Mouse (Mus musculus): ENCODE measurements around the gene Vmn1r235.
"Not testable (repeated sequence)": the region's sequence is repeated elsewhere in the genome, so short reads cannot be mapped to it uniquely, and the experiment has no call there.

The Vmn1r235 gene

DNA sequence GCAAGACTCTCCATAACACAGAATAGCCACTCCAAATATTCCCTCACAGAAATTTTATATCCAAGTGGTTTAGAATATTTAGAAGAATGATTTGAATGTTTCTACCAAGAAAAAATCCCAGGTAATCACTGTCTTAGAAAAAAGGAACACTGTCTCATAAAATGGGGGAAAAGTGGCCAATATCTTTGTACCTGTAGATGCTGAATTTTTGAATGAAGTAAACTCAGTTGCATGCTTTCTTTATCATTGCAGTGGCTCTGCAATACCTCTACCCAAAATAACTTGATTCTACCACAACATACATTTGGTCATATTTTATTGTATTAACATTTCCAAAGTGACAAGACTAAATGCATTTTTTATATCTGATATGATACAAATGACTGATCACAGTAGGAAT lies at the start of gene Vmn1r235:
Gene Vmn1r235, plus strand, starts transcription at position 301 of the 400 bp plus-strand sequence.
- no peak for DNase-seq (ENCODE audit: low spot score in 2 of 2)

DNA sequence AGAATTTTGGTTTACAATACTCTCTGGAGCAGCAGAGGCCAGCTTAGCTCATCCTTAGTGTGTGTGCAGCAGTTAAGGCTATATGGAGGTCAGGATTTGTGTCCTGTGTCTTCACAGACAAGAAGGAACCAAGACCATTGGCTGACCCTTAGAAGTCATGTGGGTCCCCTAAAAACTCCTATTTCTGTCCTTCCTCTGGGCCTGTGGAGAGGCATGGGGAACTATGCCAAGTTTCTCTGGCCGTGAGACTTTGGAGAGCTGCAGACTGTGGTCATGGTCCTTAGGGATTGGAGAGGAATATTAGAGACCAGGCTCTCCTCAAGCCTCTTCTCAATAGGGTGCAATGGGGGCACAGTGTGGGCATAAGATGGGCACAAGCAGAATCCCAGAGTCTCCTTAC lies 45.1 kb upstream of the Vmn1r235 start:
- DNase-seq (ENCODE audit: low spot score in 2 of 2), result not testable (repeated sequence)

DNA sequence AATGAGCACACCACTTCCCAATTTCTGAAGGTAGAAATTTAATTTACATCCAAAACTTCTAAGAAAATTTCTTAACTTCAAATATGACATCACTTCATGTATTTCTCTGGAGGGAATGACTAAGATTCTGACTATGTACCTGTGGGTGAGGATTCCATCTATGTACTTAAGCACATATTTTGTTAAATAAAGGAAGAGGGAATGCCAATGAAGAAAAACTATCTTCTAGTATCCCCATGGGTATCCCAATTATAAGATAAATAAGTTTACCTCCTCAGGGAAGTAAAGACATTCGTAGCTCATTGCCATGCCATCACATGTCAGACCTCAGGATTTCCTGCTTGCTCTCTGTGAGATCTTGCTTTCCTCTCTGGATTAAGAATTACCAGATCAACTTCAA lies 30.4 kb upstream of the Vmn1r235 start, which contains the start of gene Vmn1r234:
Gene Vmn1r234, plus strand, starts transcription at position 301 of the 400 bp plus-strand sequence.
- no peak for DNase-seq (ENCODE audit: low spot score in 2 of 2)

DNA sequence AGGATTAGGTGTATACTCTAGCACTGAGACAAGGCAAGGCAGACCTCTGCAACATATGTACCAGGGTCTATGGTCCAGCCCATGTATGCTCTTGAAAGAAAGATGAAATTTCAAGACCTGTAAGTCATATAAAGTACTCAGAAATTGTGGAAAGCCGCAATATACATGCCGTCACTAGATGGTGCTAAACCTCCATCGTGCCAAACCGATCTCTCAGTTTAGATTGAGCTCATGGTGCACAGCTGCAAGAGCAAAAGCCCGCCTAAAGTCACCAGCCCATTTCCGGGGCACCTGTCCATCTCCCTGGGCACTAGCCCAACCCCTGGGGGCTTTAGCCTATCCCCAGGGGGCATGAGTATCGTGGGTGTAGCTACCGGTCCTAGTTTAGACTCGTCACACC lies 24.6 kb upstream of the Vmn1r235 start:
- DNase-seq (ENCODE audit: low spot score in 2 of 2), result peak in 1 of 2 experiments; percentile 48

DNA sequence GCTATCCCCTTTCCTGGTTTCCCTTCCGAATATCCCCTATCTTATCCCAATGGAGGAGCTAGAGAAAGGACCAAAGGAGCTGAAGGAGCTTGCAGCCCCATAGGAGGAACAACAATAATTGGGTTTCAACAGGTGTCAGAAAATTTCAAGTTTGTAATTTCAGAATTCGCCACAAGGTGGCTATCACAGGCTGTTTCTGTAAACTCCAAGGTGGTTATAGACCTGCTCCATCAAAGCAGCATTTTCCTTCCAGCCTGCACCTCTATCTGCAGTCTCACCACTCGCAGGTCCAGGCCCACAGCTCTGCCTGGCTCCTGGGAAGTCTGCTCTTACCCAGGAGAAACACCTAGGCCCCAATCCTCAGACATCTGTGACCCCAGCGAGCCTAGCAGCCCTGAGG lies 15.9 kb downstream of the Vmn1r235 start:
- DNase-seq (ENCODE audit: low spot score in 2 of 2), result peak in 1 of 2 experiments; percentile 57

DNA sequence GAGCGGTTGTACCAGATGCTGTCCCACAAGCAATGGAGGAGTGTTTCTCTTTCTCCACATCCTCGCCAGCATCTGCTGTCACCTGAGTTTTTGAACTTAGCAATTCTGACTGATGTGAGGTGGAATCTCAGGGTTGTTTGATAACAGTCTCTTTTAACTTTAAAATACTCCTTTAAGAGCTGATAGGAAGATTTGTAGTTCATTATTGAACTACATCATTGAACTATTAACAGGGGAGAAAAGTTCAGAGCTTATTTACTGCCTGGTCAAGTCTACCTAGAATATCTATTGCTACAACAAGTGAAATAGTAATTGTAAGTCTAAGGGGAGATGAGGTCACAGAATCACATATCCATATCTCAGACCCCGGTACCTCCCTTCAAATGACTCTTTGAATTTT lies 26.4 kb downstream of the Vmn1r235 start, which contains the start of gene Vmn1r236:
Gene Vmn1r236, plus strand, starts transcription at position 301 of the 400 bp plus-strand sequence.
- no peak for DNase-seq (ENCODE audit: low spot score in 2 of 2)

DNA sequence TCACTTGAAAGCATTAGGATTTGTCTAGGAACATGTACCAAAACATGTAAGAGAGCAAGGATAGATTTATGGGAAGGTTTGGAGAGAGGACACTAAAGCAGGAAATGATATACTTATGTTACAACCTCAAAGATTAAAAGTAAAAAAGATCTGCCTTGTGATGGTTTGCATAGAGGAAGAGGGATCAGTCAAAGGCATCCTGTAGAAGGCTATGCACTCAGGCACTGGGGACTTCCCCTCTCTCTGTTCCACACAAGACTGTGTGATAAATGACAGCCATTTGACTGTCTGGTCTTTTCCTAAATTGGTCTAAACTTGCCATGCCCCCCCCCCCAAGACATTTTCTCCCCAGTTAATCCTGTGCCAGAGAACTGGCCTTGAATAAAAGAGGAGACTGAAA lies 28.2 kb downstream of the Vmn1r235 start:
- no peak for DNase-seq (ENCODE audit: low spot score in 2 of 2)

DNA sequence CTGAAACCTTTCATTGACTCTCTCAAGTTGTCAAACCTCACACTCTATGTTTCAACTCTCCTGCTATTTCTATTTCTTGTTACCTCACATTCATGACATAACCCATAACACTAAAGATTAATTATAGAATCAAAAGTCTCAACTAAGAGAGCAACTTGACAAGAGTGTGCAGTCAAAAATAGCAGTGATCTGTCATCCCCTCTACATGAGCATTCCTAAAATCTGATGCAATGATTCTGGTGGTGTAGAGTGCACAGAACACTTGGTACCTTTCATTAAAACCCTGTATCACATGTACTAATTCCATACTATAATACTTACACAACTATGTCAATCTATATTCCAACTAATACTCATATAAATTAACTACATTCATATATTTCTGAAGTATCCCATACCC lies 33.5 kb downstream of the Vmn1r235 start:
- no peak for DNase-seq (ENCODE audit: low spot score in 2 of 2)

DNA sequence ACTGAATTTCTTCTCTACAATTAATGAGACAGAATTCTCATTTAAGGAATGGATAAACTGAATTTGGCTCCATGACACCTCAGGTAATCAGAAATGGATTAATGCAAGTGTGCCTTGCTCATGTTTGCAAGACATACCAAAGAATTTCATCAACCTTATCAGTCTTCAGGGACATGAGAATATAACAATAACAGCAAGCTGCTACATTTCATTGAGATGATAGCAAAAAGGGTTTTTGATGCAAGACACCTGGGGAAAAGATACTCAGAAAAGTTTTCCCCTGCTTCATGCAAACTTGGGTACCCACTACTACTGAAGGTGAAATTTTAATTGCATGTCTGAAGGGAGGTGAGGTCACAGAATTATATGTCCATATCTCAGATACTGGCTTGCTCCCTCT lies 55.4 kb downstream of the Vmn1r235 start, which contains the start of gene Vmn1r237:
Gene Vmn1r237, plus strand, starts transcription at position 301 of the 400 bp plus-strand sequence.
- DNase-seq (ENCODE audit: low spot score in 2 of 2), result no peak

Measured in cerebellum, postnatal 4 days (tissue).